Mouse (Mus musculus): ENCODE results near the gene Tipin. TPM values are rescaled to one million over a fixed set of nuclear protein-coding genes. Genes with fewer than 3 reads are reported as not detected.

Gene Tipin
- polyA plus RNA-seq, 1 experiment: 80.0 TPM

DNA sequence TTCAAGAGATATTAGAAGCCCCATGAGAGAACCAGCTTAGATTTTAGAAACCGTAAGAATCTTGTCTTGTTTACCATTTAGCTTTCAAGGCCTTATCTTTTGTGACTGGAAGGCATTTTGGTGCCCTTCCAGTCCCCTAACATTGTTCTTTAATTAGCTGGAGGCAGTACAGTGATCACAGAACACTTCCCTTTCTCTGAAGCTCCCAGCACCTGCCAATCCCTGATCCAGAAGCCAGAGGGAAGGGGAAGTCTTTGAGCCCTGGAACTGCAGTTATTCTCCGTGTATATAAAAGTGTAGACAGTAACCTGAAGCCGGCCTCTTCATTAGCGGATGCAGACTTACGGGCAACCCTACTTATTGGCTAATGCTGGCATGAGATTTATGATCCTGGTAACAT lies 68.1 kb downstream of the Tipin start:
- TF ChIP-seq CEBPB (IDR thresholded peaks at IDR 0.05; ENCODE audit: low read depth) (no peak), CTCF (IDR thresholded peaks at IDR 0.05; ENCODE audit: control insufficient read depth, insufficient read depth, insufficient read length) (no peak), MYOG (IDR thresholded peaks at IDR 0.05; ENCODE audit: control insufficient read depth, extremely low read depth, insufficient read length) (no peak), FOSL1 (IDR thresholded peaks at IDR 0.05; ENCODE audit: insufficient read depth, low read length, poor library complexity, severe bottlenecking) (no peak), USF1 (IDR thresholded peaks at IDR 0.05; ENCODE audit: low read depth) (no peak), MAX (IDR thresholded peaks at IDR 0.05) (no peak), MYOD1 (IDR thresholded peaks at IDR 0.05; ENCODE audit: control insufficient read depth, insufficient read length, low read depth) (no peak)
- no peaks in the 10 kb centered on the region for H3K79me2 ChIP-seq (ENCODE audit: control insufficient read depth, insufficient read depth)
- H3K27me3 ChIP-seq (ENCODE audit: control insufficient read depth, insufficient read depth, insufficient read length): peaks cover 15% of the 10 kb centered on the region
- no peaks in the 10 kb centered on the region for H3K79me3 ChIP-seq (ENCODE audit: low read depth)
- no peaks in the 10 kb centered on the region for H3K36me3 ChIP-seq (ENCODE audit: control insufficient read depth, insufficient read depth)
- no peak overlapping the region for H3ac ChIP-seq (ENCODE audit: control insufficient read depth, insufficient read length, low read depth)
- no peak overlapping the region for H3K4me3 ChIP-seq (ENCODE audit: insufficient read depth, poor library complexity, severe bottlenecking)

DNA sequence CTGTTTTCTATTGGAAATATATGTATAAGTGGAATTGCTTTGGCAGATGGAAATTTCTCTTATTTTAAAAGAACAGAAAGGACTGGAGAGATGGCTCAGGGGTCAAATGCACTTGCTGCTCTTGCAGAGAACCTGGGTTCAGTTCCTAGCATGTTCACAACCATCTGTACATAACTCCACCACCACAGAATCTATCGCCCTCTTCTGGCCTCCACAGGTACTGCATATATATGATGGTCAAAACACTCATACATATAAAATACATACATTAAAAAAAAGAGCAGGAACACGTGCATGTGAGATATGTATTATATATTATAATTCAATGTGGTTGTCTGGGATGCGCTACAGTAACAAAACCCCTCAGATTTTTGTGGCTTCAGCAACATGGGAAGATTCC lies 69.8 kb downstream of the Tipin start:
- no peaks in the 10 kb centered on the region for H3K79me3 ChIP-seq (ENCODE audit: low read depth)
- no peaks in the 10 kb centered on the region for H3K79me2 ChIP-seq (ENCODE audit: control insufficient read depth, insufficient read depth)
- H3K27me3 ChIP-seq (ENCODE audit: control insufficient read depth, insufficient read depth, insufficient read length): peaks cover 20% of the 10 kb centered on the region
- TF ChIP-seq CTCF (IDR thresholded peaks at IDR 0.05; ENCODE audit: control insufficient read depth, insufficient read depth, insufficient read length) (no peak), MAX (IDR thresholded peaks at IDR 0.05) (no peak), MYOD1 (IDR thresholded peaks at IDR 0.05; ENCODE audit: control insufficient read depth, insufficient read length, low read depth) (no peak), FOSL1 (IDR thresholded peaks at IDR 0.05; ENCODE audit: insufficient read depth, low read length, poor library complexity, severe bottlenecking) (no peak), MYOG (IDR thresholded peaks at IDR 0.05; ENCODE audit: control insufficient read depth, extremely low read depth, insufficient read length) (no peak), USF1 (IDR thresholded peaks at IDR 0.05; ENCODE audit: low read depth) (no peak), CEBPB (IDR thresholded peaks at IDR 0.05; ENCODE audit: low read depth) (no peak)
- H3K36me3 ChIP-seq (ENCODE audit: control insufficient read depth, insufficient read depth): no peaks in the 10 kb centered on the region
- H3ac ChIP-seq (ENCODE audit: control insufficient read depth, insufficient read length, low read depth): no peak overlapping the region
- H3K4me3 ChIP-seq (ENCODE audit: insufficient read depth, poor library complexity, severe bottlenecking): no peak overlapping the region

Other genes starting within 250 kb of the Tipin start
- 0.04 TPM for gene Lctl, start 164.4 kb upstream of the Tipin start, polyA plus RNA-seq (2012; fragmentation: generic; extraction: Trizol)
- gene Zwilch, start 108.5 kb upstream of the Tipin start, polyA plus RNA-seq (2012; fragmentation: generic; extraction: Trizol): 16.3 TPM
- 1,235 TPM for gene Rpl4, start 108.2 kb upstream of the Tipin start, polyA plus RNA-seq (2012; fragmentation: generic; extraction: Trizol)
- gene Snapc5, start 102.3 kb upstream of the Tipin start, polyA plus RNA-seq (2012; fragmentation: generic; extraction: Trizol): 6.0 TPM
- gene Uchl4, start 46.4 kb upstream of the Tipin start, polyA plus RNA-seq (2012; fragmentation: generic; extraction: Trizol): 0.42 TPM
- 40.8 TPM for gene Map2k1, start 27.9 kb upstream of the Tipin start, polyA plus RNA-seq (2012; fragmentation: generic; extraction: Trizol)
- 13.8 TPM for gene Dis3l, start 59.7 kb downstream of the Tipin start, polyA plus RNA-seq (2012; fragmentation: generic; extraction: Trizol)
- gene Megf11, start 104.0 kb downstream of the Tipin start, polyA plus RNA-seq (2012; fragmentation: generic; extraction: Trizol): 0.07 TPM